Mouse (Mus musculus) left cerebral cortex, adult 2 months (tissue): ENCODE results near the gene Cdc14a. TPM values are rescaled to one million over a fixed set of nuclear protein-coding genes. Genes with fewer than 3 reads are reported as not detected.

Source experiments
- DNase-seq, 2 experiments: peaks; one replicate each; pipeline ENCODE4 v3.0.0; 2021 to 2022; ENCODE audit warnings: low spot score in 2 of 2, mixed read lengths in 1 of 2; ENCODE audit errors: extremely low spot score in 1 of 2
- H3K27ac ChIP-seq: fragments of 200-600 bp; 2 replicates; pipeline ENCODE4 v1.8.1; 2022
- H3K4me3 ChIP-seq: fragments of 200-600 bp; 2 replicates; pipeline ENCODE4 v1.8.1; 2022
- CTCF ChIP-seq: fragments of 200-600 bp; IDR thresholded peaks from 2 replicates; pipeline ENCODE4 v1.8.1; 2022; ENCODE audit warnings: antibody characterized with exemption, mild to moderate bottlenecking, moderate library complexity
- intact Hi-C: fragments of 180-260 bp; cut with DNase I; formaldehyde crosslinking; loops from one replicate; pipeline ENCODE4 v1.15.1; 2025
- total RNA-seq, 2 experiments: library from RNA; stranded (reverse); gene quantifications; 2 replicates each; pipeline ENCODE4 v1.2.3; 2021

Gene Cdc14a
- total RNA-seq, 2 experiments from 2014 or later: 2.6 to 4.5 TPM

GRCm38 (mm10) chr3:116389500-116390470 is 34.0 kb downstream of the Cdc14a start:
- H3K4me3 ChIP-seq: no peak overlapping the region
- TF ChIP-seq CTCF: no peak
- no peak for DNase-seq
- no peak overlapping the region for H3K27ac ChIP-seq
- intact Hi-C loops: no loop called here

GRCm38 (mm10) chr3:116388808-116389207 is 35.0 kb downstream of the Cdc14a start:
- DNase-seq: no peak
- no peak overlapping the region for H3K27ac ChIP-seq
- no peak overlapping the region for H3K4me3 ChIP-seq
- TF ChIP-seq CTCF: no peak
- intact Hi-C loops: no loop called here

- no peak overlapping the region for H3K27ac ChIP-seq
- no peak overlapping the region for H3K4me3 ChIP-seq
- intact Hi-C loops: no loop called here
- no peak for DNase-seq
- TF ChIP-seq CTCF: no peak
Observed at GRCm38 (mm10) chr3:116386886-116387285, 36.9 kb downstream of the Cdc14a start.

GRCm38 (mm10) chr3:116386342-116386741 is 37.5 kb downstream of the Cdc14a start:
- DNase-seq: no peak
- no peak for TF ChIP-seq CTCF
- intact Hi-C loops: no loop called here
- Histone ChIP-seq H3K4me3 (no peak overlapping the region), H3K27ac (no peak overlapping the region)

GRCm38 (mm10) chr3:116384319-116384718 is 39.5 kb downstream of the Cdc14a start:
- intact Hi-C loops: no loop called here
- no peak for TF ChIP-seq CTCF
- DNase-seq: no peak
- no peak overlapping the region for H3K4me3 ChIP-seq
- H3K27ac ChIP-seq: no peak overlapping the region

GRCm38 (mm10) chr3:116380319-116380718 is 43.5 kb downstream of the Cdc14a start:
- no peak for TF ChIP-seq CTCF
- intact Hi-C loops: no loop called here
- no peak for DNase-seq
- no peak overlapping the region for H3K4me3 ChIP-seq
- no peak overlapping the region for H3K27ac ChIP-seq

GRCm38 (mm10) chr3:116375442-116375841 is 48.4 kb downstream of the Cdc14a start:
- Histone ChIP-seq H3K27ac (peak overlapping the region; percentile 8; the same call in 1 of the 2 replicates), H3K4me3 (no peak overlapping the region)
- no peak for TF ChIP-seq CTCF
- DNase-seq: no peak
- intact Hi-C loops: no loop called here

GRCm38 (mm10) chr3:116374486-116374885 is 49.3 kb downstream of the Cdc14a start:
- intact Hi-C loops: no loop called here
- TF ChIP-seq CTCF: no peak
- DNase-seq: no peak
- no peak overlapping the region for H3K27ac ChIP-seq
- H3K4me3 ChIP-seq: no peak overlapping the region

GRCm38 (mm10) chr3:116373196-116373595 is 50.6 kb downstream of the Cdc14a start:
- Histone ChIP-seq H3K27ac (no peak overlapping the region), H3K4me3 (no peak overlapping the region)
- intact Hi-C loops: no loop called here
- no peak for DNase-seq
- TF ChIP-seq CTCF: no peak

GRCm38 (mm10) chr3:116368868-116369437 is 54.9 kb downstream of the Cdc14a start:
- Histone ChIP-seq H3K4me3 (no peak overlapping the region), H3K27ac (no peak overlapping the region)
- no peak for TF ChIP-seq CTCF
- intact Hi-C loops: no loop called here
- no peak for DNase-seq

- H3K27ac ChIP-seq: no peak overlapping the region
- no peak for DNase-seq
- H3K4me3 ChIP-seq: no peak overlapping the region
- no peak for TF ChIP-seq CTCF
- intact Hi-C loops: no loop called here
Observed at GRCm38 (mm10) chr3:116366125-116366524, 57.7 kb downstream of the Cdc14a start.

GRCm38 (mm10) chr3:116361906-116362305 is 61.9 kb downstream of the Cdc14a start:
- no peak for DNase-seq
- TF ChIP-seq CTCF: no peak
- intact Hi-C loops: no loop called here
- Histone ChIP-seq H3K4me3 (no peak overlapping the region), H3K27ac (no peak overlapping the region)
